Mouse (Mus musculus) kidney, embryonic 16.5 days (tissue): ENCODE results near the gene Sys1. TPM values are rescaled to one million over a fixed set of nuclear protein-coding genes. Genes with fewer than 3 reads are reported as not detected.

Experiments
- ATAC-seq: fragments of 200-750 bp; cut with Nextera tagmentation; 2 replicates; pipeline ENCODE4 v1.8.0; 2017; ENCODE audit warnings: moderate TSS enrichment; ENCODE audit not compliant: low FRiP score, low TSS enrichment
- H3K27ac ChIP-seq: fragments of 300-500 bp; sonication (generic); 2 replicates; pipeline ENCODE4 v1.5.1; 2014; ENCODE audit warnings: low read length
- H3K27me3 ChIP-seq: fragments of 300-500 bp; sonication (generic); 2 replicates; pipeline ENCODE4 v1.6.1; 2014; ENCODE audit warnings: low read length, control low read depth, mixed read lengths; ENCODE audit not compliant: insufficient read depth
- H3K36me3 ChIP-seq: fragments of 300-500 bp; sonication (generic); 2 replicates; pipeline ENCODE4 v1.6.1; 2014; ENCODE audit warnings: low read length, control low read depth, mixed read lengths; ENCODE audit not compliant: insufficient read depth
- H3K4me1 ChIP-seq: fragments of 300-500 bp; sonication (generic); 2 replicates; pipeline ENCODE4 v1.6.1; 2014; ENCODE audit warnings: low read length, control low read depth, mixed read lengths; ENCODE audit not compliant: insufficient read depth
- H3K4me2 ChIP-seq: fragments of 300-500 bp; sonication (generic); replicated peaks from 2 replicates; pipeline ENCODE4 v1.6.1; 2014; ENCODE audit warnings: low read depth, low read length
- H3K4me3 ChIP-seq: fragments of 300-500 bp; sonication (generic); 2 replicates; pipeline ENCODE4 v1.5.1; 2014; ENCODE audit warnings: mild to moderate bottlenecking, low read length
- H3K9ac ChIP-seq: fragments of 300-500 bp; sonication (generic); replicated peaks from 2 replicates; pipeline ENCODE4 v1.6.1; 2014; ENCODE audit warnings: low read length
- H3K9me3 ChIP-seq: fragments of 300-500 bp; sonication (generic); 2 replicates; pipeline ENCODE4 v1.6.1; 2016; ENCODE audit warnings: low read length, control low read depth
- WGBS: fragments of 180-500 bp; shearing (Covaris S2); extraction: QIAGEN DNeasy Blood & Tissue Kit; methylation state at CpG from one replicate; pipeline ENCODE4 v1.1.7; 2014; 5-methylcytosine and 5-hydroxymethylcytosine counted together
- polyA plus RNA-seq: library from polyadenylated mRNA; unstranded; fragments of >200 nt; fragmentation: Nextera tagmentation; extraction: Ambion mirVana; gene quantifications from 2 replicates; pipeline ENCODE4 v1.2.1, GENCODE M21; 2015

The Sys1 gene
- polyA plus RNA-seq, 1 experiment from 2014 or later, result 67.0 TPM

GRCm38 (mm10) chr2:164422675-164423393, 33.9 kb upstream of the Sys1 start:
- H3K4me2 ChIP-seq, result no peak overlapping the region
- 81% methylated on average over 15 of the region's 15 CpGs for WGBS
- H3K27ac ChIP-seq, result no peak overlapping the region
- peaks cover 23% of the 10 kb centered on the region for H3K36me3 ChIP-seq
- no peak for ATAC-seq
- no peaks in the 10 kb centered on the region for H3K27me3 ChIP-seq
- peaks cover 12% of the 10 kb centered on the region; the same call in 1 of the 2 replicates for H3K4me1 ChIP-seq
- H3K9ac ChIP-seq, result no peak overlapping the region
- H3K9me3 ChIP-seq, result no peaks in the 10 kb centered on the region
- H3K4me3 ChIP-seq, result no peak overlapping the region

GRCm38 (mm10) chr2:164423464-164423863, 33.3 kb upstream of the Sys1 start:
- H3K9ac ChIP-seq, result no peak overlapping the region
- H3K9me3 ChIP-seq, result no peaks in the 10 kb centered on the region
- no peaks in the 10 kb centered on the region for H3K27me3 ChIP-seq
- no peak overlapping the region for H3K27ac ChIP-seq
- no peak overlapping the region for H3K4me2 ChIP-seq
- peaks cover 29% of the 10 kb centered on the region for H3K36me3 ChIP-seq
- 76% methylated on average over 11 of the region's 11 CpGs for WGBS
- ATAC-seq, result no peak
- peaks cover 12% of the 10 kb centered on the region; the same call in 1 of the 2 replicates for H3K4me1 ChIP-seq
- no peak overlapping the region for H3K4me3 ChIP-seq

GRCm38 (mm10) chr2:164424406-164424805, 32.4 kb upstream of the Sys1 start:
- WGBS, result 84% methylated on average over 8 of the region's 8 CpGs
- Histone ChIP-seq H3K9ac (no peak overlapping the region), H3K27me3 (no peaks in the 10 kb centered on the region), H3K4me2 (no peak overlapping the region), H3K9me3 (no peaks in the 10 kb centered on the region), H3K27ac (no peak overlapping the region), H3K4me3 (no peak overlapping the region), H3K36me3 (peaks cover 34% of the 10 kb centered on the region), H3K4me1 (peaks cover 10% of the 10 kb centered on the region; the same call in 1 of the 2 replicates)
- no peak for ATAC-seq

DNA sequence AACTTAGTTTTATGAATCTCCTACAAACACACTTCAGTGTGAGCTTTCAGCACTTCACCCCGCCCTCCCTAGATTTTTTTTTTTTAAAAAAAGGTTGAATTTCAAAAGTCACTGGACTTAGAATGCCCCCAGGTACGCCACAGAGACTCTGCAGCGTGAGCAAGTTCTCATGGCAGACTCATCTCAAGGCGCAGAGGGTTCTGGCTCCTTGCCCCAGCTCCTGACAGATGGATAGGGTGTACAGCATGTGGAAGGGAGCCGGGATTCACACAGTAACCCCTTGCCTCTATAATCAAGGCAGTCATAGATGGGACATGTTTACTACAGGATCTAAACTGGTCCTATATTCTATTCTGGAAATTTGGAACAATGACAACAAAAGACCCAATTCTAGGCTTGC, 31.4 kb upstream of the Sys1 start:
- H3K9ac ChIP-seq, result no peak overlapping the region
- H3K4me2 ChIP-seq, result no peak overlapping the region
- no peak for ATAC-seq
- H3K4me3 ChIP-seq, result no peak overlapping the region
- peaks cover 36% of the 10 kb centered on the region for H3K36me3 ChIP-seq
- H3K4me1 ChIP-seq, result peaks cover 11% of the 10 kb centered on the region
- 87% methylated on average over 5 of the region's 5 CpGs for WGBS
- H3K27me3 ChIP-seq, result no peaks in the 10 kb centered on the region
- H3K27ac ChIP-seq, result no peak overlapping the region
- H3K9me3 ChIP-seq, result no peaks in the 10 kb centered on the region

DNA sequence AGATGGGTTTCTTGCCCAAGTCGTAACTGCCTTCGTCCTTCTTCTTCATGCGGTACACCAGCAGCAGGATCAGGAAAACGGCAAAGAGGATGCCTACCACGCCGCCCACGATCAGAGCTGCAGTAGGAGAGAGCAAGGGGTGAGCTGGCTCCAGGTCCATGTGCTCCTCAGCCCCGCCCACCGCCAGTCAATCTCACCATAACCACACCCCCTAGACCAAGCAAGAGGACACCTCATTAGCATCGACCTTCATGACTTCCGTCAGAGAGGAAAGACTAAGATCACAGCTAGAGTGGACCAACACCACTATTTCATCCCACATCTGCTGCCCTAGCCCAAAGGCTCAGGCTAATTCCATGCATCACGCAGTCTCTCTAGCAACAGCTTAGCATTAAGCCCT, 30.6 kb upstream of the Sys1 start:
- Histone ChIP-seq H3K9me3 (no peaks in the 10 kb centered on the region), H3K4me2 (no peak overlapping the region), H3K4me3 (no peak overlapping the region), H3K27me3 (no peaks in the 10 kb centered on the region), H3K36me3 (peaks cover 36% of the 10 kb centered on the region), H3K9ac (no peak overlapping the region), H3K27ac (no peak overlapping the region), H3K4me1 (peaks cover 18% of the 10 kb centered on the region)
- no peak for ATAC-seq
- 22% methylated on average over 12 of the region's 12 CpGs for WGBS

GRCm38 (mm10) chr2:164426952-164427351, 29.8 kb upstream of the Sys1 start:
- Histone ChIP-seq H3K4me2 (no peak overlapping the region), H3K27ac (no peak overlapping the region), H3K36me3 (peaks cover 36% of the 10 kb centered on the region), H3K27me3 (no peaks in the 10 kb centered on the region), H3K4me3 (no peak overlapping the region), H3K9me3 (no peaks in the 10 kb centered on the region), H3K4me1 (peaks cover 27% of the 10 kb centered on the region), H3K9ac (no peak overlapping the region)
- no peak for ATAC-seq
- WGBS, result 64% methylated on average over 5 of the region's 5 CpGs

DNA sequence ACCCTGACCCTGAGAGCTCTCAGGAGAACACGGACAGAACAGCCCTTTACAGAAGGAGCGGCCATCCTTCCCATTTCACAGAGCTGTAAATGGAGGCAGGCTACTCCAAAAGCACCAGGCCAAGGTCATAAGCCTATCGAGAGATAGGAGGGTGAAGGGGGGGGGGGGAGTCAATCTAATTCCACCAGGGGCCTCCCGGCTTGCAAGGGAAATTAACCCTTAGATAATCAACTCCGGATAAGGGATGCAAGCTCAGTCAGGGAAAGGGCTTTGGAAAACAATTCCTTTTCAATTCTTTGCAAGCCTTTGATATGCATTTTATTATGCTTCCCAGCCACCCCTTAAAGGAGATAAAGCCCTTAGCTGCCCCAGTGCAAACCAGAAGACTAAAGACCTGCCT, 28.3 kb upstream of the Sys1 start:
- Histone ChIP-seq H3K9ac (no peak overlapping the region), H3K4me1 (peaks cover 42% of the 10 kb centered on the region), H3K4me3 (no peak overlapping the region), H3K36me3 (peaks cover 34% of the 10 kb centered on the region), H3K27me3 (no peaks in the 10 kb centered on the region), H3K27ac (no peak overlapping the region), H3K9me3 (no peaks in the 10 kb centered on the region), H3K4me2 (no peak overlapping the region)
- 37% methylated on average over 5 of the region's 5 CpGs for WGBS
- no peak for ATAC-seq

GRCm38 (mm10) chr2:164429881-164430615, 26.7 kb upstream of the Sys1 start:
- Histone ChIP-seq H3K4me2 (no peak overlapping the region), H3K9me3 (no peaks in the 10 kb centered on the region), H3K36me3 (peaks cover 21% of the 10 kb centered on the region), H3K4me3 (no peak overlapping the region), H3K27me3 (no peaks in the 10 kb centered on the region), H3K27ac (peak overlapping the region; percentile 64), H3K9ac (peak overlapping the region; percentile 47; the same call in 1 of the 2 replicates), H3K4me1 (peaks cover 58% of the 10 kb centered on the region)
- 50% methylated on average over 15 of the region's 15 CpGs for WGBS
- no peak for ATAC-seq

DNA sequence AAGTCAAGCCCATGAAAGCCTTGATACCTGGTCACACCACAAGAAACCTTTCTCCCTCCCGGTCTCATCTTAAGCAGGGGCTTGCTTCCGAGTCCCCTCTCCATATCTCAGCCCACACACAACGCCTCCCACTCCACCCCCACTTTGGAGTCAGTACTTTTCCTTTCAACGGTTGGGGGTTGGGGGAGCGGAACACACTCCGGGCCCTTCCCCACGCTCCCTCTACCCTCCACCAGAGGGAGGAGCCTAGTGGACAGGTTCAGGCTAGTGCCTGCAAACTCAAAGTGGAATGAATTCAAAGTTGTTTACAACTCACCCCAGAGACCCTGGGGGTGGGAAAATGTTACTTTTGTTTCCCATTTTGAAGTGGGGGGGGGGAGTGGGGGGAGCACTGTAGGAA, 26.1 kb upstream of the Sys1 start:
- peak overlapping the region; percentile 47 for H3K9ac ChIP-seq
- no peaks in the 10 kb centered on the region for H3K9me3 ChIP-seq
- no peak for ATAC-seq
- H3K4me3 ChIP-seq, result no peak overlapping the region
- H3K36me3 ChIP-seq, result peaks cover 19% of the 10 kb centered on the region
- peaks cover 64% of the 10 kb centered on the region for H3K4me1 ChIP-seq
- 7% methylated on average over 7 of the region's 7 CpGs for WGBS
- peak overlapping the region; percentile 34; the same call in 1 of the 2 replicates for H3K4me2 ChIP-seq
- H3K27ac ChIP-seq, result peak overlapping the region; percentile 64
- no peaks in the 10 kb centered on the region for H3K27me3 ChIP-seq
